Comparison of ENCODE assay signal across 30 mouse cellular contexts in genomic region chr2:102764602-102765374, GRCm38 (mm10).
A peak's percentile ranks its signal among the peaks of the same experiment; 100 is the strongest.
DNase-seq lines count a peak whose midpoint lies in the region; ATAC-seq and TF ChIP-seq lines count a peak whose summit lies in the region.
"Had no signal": no experiment of that assay in that cellular context is flagged by ENCODE, and none has a peak within 500 bp of the region (broad histone marks: within the 10 kb centered on the region; RNA-seq: fewer than 3 reads in every experiment).

No protein-coding gene starts in this region.

- WGBS in small intestine, adult 2 months, result 20% methylated on average over 8 of the region's 8 CpGs

- H3K4me3 ChIP-seq in small intestine, adult 2 months (ENCODE audit: low read depth, low read length), result no peak overlapping the region
- H3K4me3 ChIP-seq: heart, adult 2 months; hindbrain, embryonic 10.5 days; hindbrain, embryonic 15.5 days; layer of hippocampus, adult 2 months; left cerebral cortex, adult 2 months; limb, embryonic 13.5 days; liver, embryonic 13.5 days; midbrain, embryonic 13.5 days; neural tube, embryonic 13.5 days; stomach, embryonic 15.5 days had no signal

- H3K27ac ChIP-seq in small intestine, adult 2 months (ENCODE audit: insufficient read depth, low read depth, low read length), result peak overlapping the region; percentile 24; the same call in 1 of the 2 replicates
- H3K27ac ChIP-seq: heart, adult 2 months; hindbrain, embryonic 10.5 days; hindbrain, embryonic 15.5 days; left cerebral cortex, adult 2 months; limb, embryonic 13.5 days; liver, embryonic 13.5 days; macrophage; midbrain, embryonic 13.5 days; neural tube, embryonic 13.5 days; stomach, embryonic 15.5 days had no signal

- no peaks in the 10 kb centered on the region for H3K36me3 ChIP-seq in small intestine, adult 2 months (ENCODE audit: control insufficient read depth, insufficient read depth, low read length)
- H3K36me3 ChIP-seq: limb, embryonic 13.5 days; liver, embryonic 13.5 days; stomach, embryonic 15.5 days had no signal

- no peak for TF ChIP-seq CTCF in small intestine, adult 2 months (IDR thresholded peaks at IDR 0.05; ENCODE audit: extremely low read depth, insufficient read length, insufficient replicate concordance, low read depth, low read length)

- ATAC-seq in erythroblast, adult 5-6 weeks (replicated peaks; ENCODE audit: low FRiP score, poor library complexity, severe bottlenecking), result no peak
- ATAC-seq: CD4-positive, CD25-positive, alpha-beta regulatory T cell, adult 4 months; forebrain, embryonic 14.5 days; inflammation-experienced regulatory T-cells, adult 6 months; lung, postnatal 0 days; midbrain, embryonic 13.5 days had no signal

- peaks cover 12% of the 10 kb centered on the region; the same call in 1 of the 2 replicates for H3K4me1 ChIP-seq in small intestine, adult 2 months (ENCODE audit: control insufficient read depth, insufficient read depth, insufficient read length, low read length)
- H3K4me1 ChIP-seq: hindbrain, embryonic 10.5 days; hindbrain, embryonic 15.5 days; limb, embryonic 13.5 days; liver, embryonic 13.5 days; midbrain, embryonic 13.5 days; neural tube, embryonic 13.5 days; stomach, embryonic 15.5 days had no signal

- no peak for TF ChIP-seq POLR2A in small intestine, adult 2 months (IDR thresholded peaks at IDR 0.05; ENCODE audit: low read depth, low read length)

- DNase-seq in adrenal gland, adult 8-10 months, result peak; percentile 28
- DNase-seq in adrenal gland, adult 18-20 months (ENCODE audit: low spot score in 2 of 2), result no peak
- peak; percentile 10 for DNase-seq in 3134 (ENCODE audit: extremely low read depth, insufficient read length, low spot score)
- peak; percentile 8 for DNase-seq in NIH3T3 (ENCODE audit: low read depth)
- DNase-seq in retina, postnatal 1 day, result no peak
- DNase-seq: cerebellum, adult 2 months; cerebellum, postnatal 14 days; gastrocnemius, postnatal 36 days; heart, adult 2 months; heart, postnatal 14 days; kidney, adult 11 months; kidney, postnatal 14 days; liver, embryonic 13.5 days; thymus, adult 18-20 months; thymus, postnatal 25 days had no signal

- H3K27me3 ChIP-seq in small intestine, adult 2 months (ENCODE audit: control insufficient read depth, insufficient read depth, low read length), result no peaks in the 10 kb centered on the region
- H3K27me3 ChIP-seq: hindbrain, embryonic 15.5 days; limb, embryonic 13.5 days; liver, embryonic 13.5 days; midbrain, embryonic 13.5 days; neural tube, embryonic 13.5 days; stomach, embryonic 15.5 days had no signal

Comparison
In these comparisons a context has a peak if more than half of its experiments do, and no peak if none do; other contexts are left out.
1. DNase-seq: peak in adrenal gland, adult 8-10 months (single experiment), 3134 (single experiment) and NIH3T3 (single experiment); none in adrenal gland, adult 18-20 months (0 of 2) and retina, postnatal 1 day (single experiment).